ENCODE assay signal across 11 mouse cellular contexts in the genomic region with DNA sequence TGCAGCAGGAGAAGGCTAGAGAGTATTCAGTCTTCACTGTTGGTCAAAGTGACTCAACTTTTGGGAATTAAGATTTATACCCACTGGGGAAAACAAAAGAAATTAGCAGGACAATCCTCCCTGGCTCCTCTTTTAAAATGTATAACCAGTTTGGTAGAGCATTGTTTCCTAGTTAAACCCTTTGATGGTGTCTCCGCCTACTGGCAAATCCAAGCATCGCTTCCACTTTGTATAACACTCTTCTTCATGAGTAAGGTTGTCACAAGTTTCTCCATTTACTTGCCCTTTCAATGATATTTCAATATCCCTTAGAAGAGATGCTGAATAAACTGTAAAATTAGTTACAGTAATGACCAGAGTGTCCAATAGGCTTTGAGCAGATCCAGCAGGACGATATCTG. TPM values are rescaled to one million over a fixed set of nuclear protein-coding genes. Genes with fewer than 3 reads are reported as not detected.
A peak's percentile ranks its signal among the peaks of the same experiment; 100 is the strongest.
DNase-seq lines count a peak whose midpoint lies in the region; ATAC-seq lines count a peak whose summit lies in the region.
"Had no signal": no experiment of that assay in that cellular context is flagged by ENCODE, and none has a peak within 500 bp of the region (broad histone marks: within the 10 kb centered on the region; RNA-seq: fewer than 3 reads in every experiment).

No protein-coding gene starts in this region.

- WGBS in forebrain, embryonic 14.5 days, result 67% methylated on average over 3 of the region's 3 CpGs
- WGBS in forebrain, embryonic 10.5 days, result 71% methylated on average over 3 of the region's 3 CpGs
- WGBS in liver, embryonic 11.5 days, result 56% methylated on average over 3 of the region's 3 CpGs

- DNase-seq in forebrain, embryonic 14.5 days (ENCODE audit: low spot score), result peak; percentile 7
- no peak for DNase-seq in forebrain, embryonic 10.5 days (ENCODE audit: extremely low spot score, low spot score)
- peak; percentile 7 to 9 for DNase-seq in left cerebral cortex, postnatal 25 days (ENCODE audit: low spot score in 2 of 2)
- DNase-seq in left cerebral cortex, adult 9 months (ENCODE audit: low spot score in 2 of 2), result no peak
- peak; percentile 68 for DNase-seq in 416B (ENCODE audit: low read depth)
- DNase-seq in brain, adult 2 months (ENCODE audit: low read depth, low spot score), result peak; percentile 7
- no peak for DNase-seq in adrenal gland, postnatal 4 days (ENCODE audit: low spot score in 2 of 2)
- DNase-seq in liver, embryonic 11.5 days (ENCODE audit: low spot score), result no peak

- no peak for ATAC-seq in forebrain, embryonic 14.5 days
- ATAC-seq in liver, embryonic 11.5 days (replicated peaks; ENCODE audit: low FRiP score), result no peak

- no peaks in the 10 kb centered on the region for H3K36me3 ChIP-seq in forebrain, embryonic 14.5 days (ENCODE audit: control insufficient read depth, insufficient read depth, low read length)
- no peaks in the 10 kb centered on the region for H3K36me3 ChIP-seq in forebrain, embryonic 10.5 days (replicated peaks)
- H3K36me3 ChIP-seq in liver, embryonic 11.5 days (ENCODE audit: control insufficient read depth, insufficient read depth, low read length), result no peaks in the 10 kb centered on the region
- H3K36me3 ChIP-seq: embryonic facial prominence, embryonic 13.5 days; neural tube, embryonic 13.5 days had no signal

- no peaks in the 10 kb centered on the region for H3K4me1 ChIP-seq in forebrain, embryonic 14.5 days (ENCODE audit: control insufficient read depth, insufficient read depth, low read length)
- H3K4me1 ChIP-seq in forebrain, embryonic 10.5 days, result no peaks in the 10 kb centered on the region
- H3K4me1 ChIP-seq in liver, embryonic 11.5 days (replicated peaks; ENCODE audit: control insufficient read depth, insufficient read depth, low read length), result no peaks in the 10 kb centered on the region
- H3K4me1 ChIP-seq: embryonic facial prominence, embryonic 13.5 days; neural tube, embryonic 13.5 days had no signal

- H3K27me3 ChIP-seq in forebrain, embryonic 14.5 days (replicated peaks; ENCODE audit: control insufficient read depth, insufficient read depth, low read length), result no peaks in the 10 kb centered on the region
- H3K27me3 ChIP-seq in forebrain, embryonic 10.5 days (ENCODE audit: poor library complexity, severe bottlenecking), result no peaks in the 10 kb centered on the region
- H3K27me3 ChIP-seq in liver, embryonic 11.5 days (replicated peaks; ENCODE audit: control insufficient read depth, insufficient read depth, low read length), result no peaks in the 10 kb centered on the region
- H3K27me3 ChIP-seq: embryonic facial prominence, embryonic 13.5 days; neural tube, embryonic 13.5 days had no signal

- no peaks in the 10 kb centered on the region for H3K9me3 ChIP-seq in forebrain, embryonic 14.5 days (replicated peaks; ENCODE audit: control insufficient read depth, low read length)
- H3K9me3 ChIP-seq in forebrain, embryonic 10.5 days, result no peaks in the 10 kb centered on the region
- no peaks in the 10 kb centered on the region for H3K9me3 ChIP-seq in liver, embryonic 11.5 days (ENCODE audit: control insufficient read depth, low read length)
- H3K9me3 ChIP-seq: embryonic facial prominence, embryonic 13.5 days; neural tube, embryonic 13.5 days had no signal

- no peak overlapping the region for H3K9ac ChIP-seq in forebrain, embryonic 14.5 days (ENCODE audit: low read length)
- H3K9ac ChIP-seq in liver, embryonic 11.5 days (ENCODE audit: low read depth, low read length), result no peak overlapping the region
- H3K9ac ChIP-seq: embryonic facial prominence, embryonic 13.5 days; neural tube, embryonic 13.5 days had no signal

- no peak overlapping the region for H3K27ac ChIP-seq in forebrain, embryonic 14.5 days (ENCODE audit: low read depth, low read length)
- no peak overlapping the region for H3K27ac ChIP-seq in forebrain, embryonic 10.5 days
- no peak overlapping the region for H3K27ac ChIP-seq in liver, embryonic 11.5 days (ENCODE audit: low read depth, low read length)
- H3K27ac ChIP-seq: embryonic facial prominence, embryonic 13.5 days; macrophage; neural tube, embryonic 13.5 days had no signal

- intact Hi-C loops in left cerebral cortex, postnatal 25 days (cut with DNase I), result no loop called here

- no peak overlapping the region for H3K4me2 ChIP-seq in forebrain, embryonic 14.5 days (ENCODE audit: low read length)
- no peak overlapping the region for H3K4me2 ChIP-seq in liver, embryonic 11.5 days
- H3K4me2 ChIP-seq: embryonic facial prominence, embryonic 13.5 days; neural tube, embryonic 13.5 days had no signal

- no peak overlapping the region for H3K4me3 ChIP-seq in forebrain, embryonic 14.5 days (ENCODE audit: low read depth, low read length)
- no peak overlapping the region for H3K4me3 ChIP-seq in forebrain, embryonic 10.5 days
- no peak overlapping the region for H3K4me3 ChIP-seq in liver, embryonic 11.5 days (ENCODE audit: low read depth, low read length)
- H3K4me3 ChIP-seq: embryonic facial prominence, embryonic 13.5 days; neural tube, embryonic 13.5 days had no signal

RNA-seq across cellular contexts. Expression of a gene that starts 38.7 kb away (rescaled TPM):
- polyA plus RNA-seq in forebrain, embryonic 14.5 days (2014; fragmentation: Nextera tagmentation; extraction: Ambion mirVana), result 17.1 and 22.4 TPM in 2 replicates
- 5.8 and 7.4 TPM in 2 replicates for polyA plus RNA-seq in forebrain, embryonic 10.5 days (2016; fragmentation: Nextera tagmentation; extraction: Ambion mirVana)
- 1 to 10 TPM; 8.5 to 9.7 TPM for total RNA-seq in left cerebral cortex, postnatal 25 days (2021)
- 1 to 10 TPM; 3.3 to 3.9 TPM for total RNA-seq in adrenal gland, postnatal 4 days (2021)
- 2.5 and 3.4 TPM in 2 replicates for polyA plus RNA-seq in liver, embryonic 11.5 days (2014; fragmentation: Nextera tagmentation; extraction: Ambion mirVana)

RNA-seq across cellular contexts. Expression of a gene that starts 38.8 kb away (rescaled TPM):
- polyA plus RNA-seq in forebrain, embryonic 14.5 days (2014; fragmentation: Nextera tagmentation; extraction: Ambion mirVana), result 20.4 and 21.5 TPM in 2 replicates
- 21.9 and 22.0 TPM in 2 replicates for polyA plus RNA-seq in forebrain, embryonic 10.5 days (2016; fragmentation: Nextera tagmentation; extraction: Ambion mirVana)
- total RNA-seq in left cerebral cortex, postnatal 25 days (2021), result 10 to 100 TPM; 16.0 to 16.1 TPM
- 10 to 100 TPM; 20.3 to 24.6 TPM for total RNA-seq in adrenal gland, postnatal 4 days (2021)
- 20.9 and 21.7 TPM in 2 replicates for polyA plus RNA-seq in liver, embryonic 11.5 days (2014; fragmentation: Nextera tagmentation; extraction: Ambion mirVana)

Comparison
In these comparisons a context has a peak if more than half of its experiments do, and no peak if none do; other contexts are left out.
1. DNase-seq: peak in forebrain, embryonic 14.5 days (single experiment), left cerebral cortex, postnatal 25 days (2 of 2), 416B (single experiment) and brain, adult 2 months (single experiment); none in forebrain, embryonic 10.5 days (single experiment), left cerebral cortex, adult 9 months (0 of 2), adrenal gland, postnatal 4 days (0 of 2) and liver, embryonic 11.5 days (single experiment).